Mouse (Mus musculus) E14TG2a.4 (cell line): ENCODE results near the gene Gls.

Source experiments
- H3K27me3 ChIP-seq: 2 replicates; pipeline ENCODE4 v1.6.1; 2014; ENCODE audit warnings: low read length, control low read depth; ENCODE audit not compliant: insufficient read depth
- H3K36me3 ChIP-seq: 2 replicates; pipeline ENCODE4 v1.6.1; 2014; ENCODE audit warnings: low read length, control low read depth; ENCODE audit not compliant: insufficient read depth
- H3K4me1 ChIP-seq: replicated peaks from 2 replicates; pipeline ENCODE4 v1.6.1; 2014; ENCODE audit warnings: low read depth, low read length, control low read depth
- H3K4me3 ChIP-seq: replicated peaks from 2 replicates; pipeline ENCODE4 v1.5.1; 2014; ENCODE audit warnings: mild to moderate bottlenecking, low read length
- H3K9me3 ChIP-seq: 2 replicates; pipeline ENCODE4 v1.6.1; 2014; ENCODE audit warnings: low read length, control low read depth
- CTCF ChIP-seq: conservative IDR thresholded peaks from 2 replicates; pipeline ENCODE4 v1.5.1; 2014; ENCODE audit warnings: low read length
- NANOG ChIP-seq: IDR thresholded peaks from 2 replicates; pipeline ENCODE4 v1.6.1; 2014; ENCODE audit warnings: borderline replicate concordance, low read length, mixed read lengths
- POU5F1 ChIP-seq: IDR thresholded peaks from 2 replicates; pipeline ENCODE4 v1.6.1; 2014; ENCODE audit warnings: low read length, borderline replicate concordance

Gene Gls

DNA sequence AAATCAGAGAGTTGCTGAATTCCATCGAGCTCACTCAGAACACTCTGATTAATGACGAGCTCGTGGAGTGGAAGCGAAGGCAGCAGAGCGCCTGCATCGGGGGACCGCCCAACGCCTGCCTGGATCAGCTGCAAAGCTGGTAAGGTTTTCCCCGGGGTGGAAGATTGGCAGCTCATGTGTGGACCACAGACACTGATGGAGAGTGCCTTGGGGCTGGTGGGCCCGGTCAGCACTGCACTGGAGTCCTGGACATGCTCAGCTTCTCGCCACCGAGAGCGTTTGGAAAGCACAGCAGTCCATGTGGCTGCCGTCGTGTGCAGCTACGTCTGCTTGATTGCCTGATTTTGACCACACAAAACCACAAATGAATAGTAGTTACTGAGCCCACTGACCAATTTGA is 95.7 kb downstream of the Gls start:
- Histone ChIP-seq H3K27me3 (no peaks in the 10 kb centered on the region), H3K4me1 (peaks cover 5% of the 10 kb centered on the region; the same call in 1 of the 2 replicates), H3K36me3 (peaks cover 43% of the 10 kb centered on the region), H3K9me3 (no peaks in the 10 kb centered on the region), H3K4me3 (no peak overlapping the region)
- no peak for TF ChIP-seq NANOG
- TF ChIP-seq CTCF, result no peak
- TF ChIP-seq POU5F1, result no peak

DNA sequence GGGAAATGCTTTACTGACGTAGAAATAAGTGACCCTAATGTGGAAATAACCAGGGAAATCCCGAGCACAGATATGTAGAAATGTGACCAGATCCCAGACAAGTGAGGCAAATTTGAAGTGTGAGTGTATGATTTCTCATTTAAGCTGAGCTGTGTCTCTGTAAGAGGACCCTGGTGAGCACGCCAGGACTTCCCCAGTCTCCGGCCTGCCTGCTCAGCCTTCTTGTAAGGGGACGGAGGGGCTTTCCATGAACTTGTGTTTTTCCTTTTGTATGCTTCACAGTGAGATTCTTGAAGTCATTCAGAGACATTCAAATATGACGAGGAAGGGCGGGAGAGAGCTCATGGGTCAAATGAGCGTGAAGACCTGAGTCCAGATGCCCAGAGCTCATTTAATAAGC is 99.8 kb downstream of the Gls start:
- Histone ChIP-seq H3K4me1 (peaks cover 22% of the 10 kb centered on the region), H3K9me3 (no peaks in the 10 kb centered on the region), H3K27me3 (no peaks in the 10 kb centered on the region), H3K36me3 (peaks cover 23% of the 10 kb centered on the region), H3K4me3 (no peak overlapping the region)
- TF ChIP-seq CTCF (no peak), POU5F1 (no peak), NANOG (no peak)

- TF ChIP-seq CTCF, result no peak
- no peak for TF ChIP-seq POU5F1
- TF ChIP-seq NANOG, result no peak
- Histone ChIP-seq H3K9me3 (no peaks in the 10 kb centered on the region), H3K36me3 (peaks cover 12% of the 10 kb centered on the region; the same call in 1 of the 2 replicates), H3K27me3 (no peaks in the 10 kb centered on the region), H3K4me1 (peaks cover 24% of the 10 kb centered on the region), H3K4me3 (no peak overlapping the region)
Observed at GRCm38 (mm10) chr1:52131787-52132377, 101.2 kb downstream of the Gls start.

GRCm38 (mm10) chr1:52129794-52130193 is 103.2 kb downstream of the Gls start:
- peaks cover 18% of the 10 kb centered on the region for H3K36me3 ChIP-seq
- no peaks in the 10 kb centered on the region for H3K9me3 ChIP-seq
- TF ChIP-seq CTCF (no peak), NANOG (no peak), POU5F1 (no peak)
- no peak overlapping the region for H3K4me3 ChIP-seq
- H3K27me3 ChIP-seq, result no peaks in the 10 kb centered on the region
- H3K4me1 ChIP-seq, result peaks cover 33% of the 10 kb centered on the region

GRCm38 (mm10) chr1:52127350-52127749 is 105.7 kb downstream of the Gls start:
- no peak for TF ChIP-seq POU5F1
- no peak for TF ChIP-seq NANOG
- TF ChIP-seq CTCF, result no peak
- Histone ChIP-seq H3K4me1 (peaks cover 35% of the 10 kb centered on the region), H3K27me3 (no peaks in the 10 kb centered on the region), H3K9me3 (no peaks in the 10 kb centered on the region), H3K36me3 (peaks cover 32% of the 10 kb centered on the region), H3K4me3 (no peak overlapping the region)

GRCm38 (mm10) chr1:52124818-52125217 is 108.2 kb downstream of the Gls start:
- TF ChIP-seq POU5F1, result no peak
- no peak for TF ChIP-seq NANOG
- TF ChIP-seq CTCF, result no peak
- no peaks in the 10 kb centered on the region for H3K9me3 ChIP-seq
- peaks cover 30% of the 10 kb centered on the region for H3K36me3 ChIP-seq
- H3K4me1 ChIP-seq, result peaks cover 46% of the 10 kb centered on the region
- no peak overlapping the region for H3K4me3 ChIP-seq
- peaks cover 12% of the 10 kb centered on the region for H3K27me3 ChIP-seq

DNA sequence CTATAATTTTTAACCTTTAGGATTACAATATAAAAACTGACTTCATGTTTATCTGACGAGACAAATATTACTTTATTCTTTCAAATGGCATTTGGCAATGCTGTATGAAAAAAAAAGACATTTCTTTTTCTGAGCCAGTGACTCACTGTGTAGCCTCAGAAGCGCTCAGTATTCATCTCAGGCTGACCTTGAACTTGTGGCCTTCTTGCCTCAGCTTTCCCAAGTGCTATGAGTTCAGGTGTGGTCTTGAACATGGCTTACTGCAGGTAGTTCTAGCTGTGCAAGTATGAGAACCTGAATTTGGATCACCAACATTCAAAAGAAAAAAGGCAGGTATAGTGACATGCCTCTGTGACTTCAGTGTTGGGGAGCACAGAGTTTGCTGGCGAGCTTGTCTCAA is 112.0 kb downstream of the Gls start:
- peaks cover 18% of the 10 kb centered on the region for H3K36me3 ChIP-seq
- H3K9me3 ChIP-seq, result no peaks in the 10 kb centered on the region
- H3K4me1 ChIP-seq, result peaks cover 27% of the 10 kb centered on the region
- no peak overlapping the region for H3K4me3 ChIP-seq
- TF ChIP-seq CTCF, result no peak
- TF ChIP-seq NANOG, result no peak
- no peak for TF ChIP-seq POU5F1
- H3K27me3 ChIP-seq, result peaks cover 15% of the 10 kb centered on the region

GRCm38 (mm10) chr1:52120191-52120590 is 112.8 kb downstream of the Gls start:
- peak overlapping the region; percentile 94 for H3K4me3 ChIP-seq
- H3K9me3 ChIP-seq, result no peaks in the 10 kb centered on the region
- H3K27me3 ChIP-seq, result peaks cover 18% of the 10 kb centered on the region
- peaks cover 18% of the 10 kb centered on the region for H3K36me3 ChIP-seq
- peaks cover 27% of the 10 kb centered on the region for H3K4me1 ChIP-seq
- TF ChIP-seq NANOG, result no peak

DNA sequence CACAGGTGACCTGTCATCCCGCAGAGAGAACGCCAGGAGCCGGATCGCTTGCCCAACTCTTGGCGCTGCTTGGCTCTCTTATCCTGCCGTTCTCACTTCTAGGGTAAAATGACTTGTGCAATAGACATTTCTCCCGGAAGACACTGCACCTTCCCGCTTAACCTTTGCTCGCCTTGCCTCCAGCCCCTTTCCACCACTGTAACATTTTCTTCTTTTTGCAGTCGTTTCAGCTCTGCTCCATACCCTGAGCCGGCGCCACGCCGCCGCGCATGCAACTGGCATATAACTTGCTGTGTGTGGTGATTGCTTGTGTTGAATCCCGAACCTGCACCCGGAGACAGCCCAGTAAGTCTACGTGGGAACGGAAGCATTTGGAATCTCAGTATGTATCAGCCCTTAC is 113.3 kb downstream of the Gls start:
- H3K9me3 ChIP-seq, result no peaks in the 10 kb centered on the region
- H3K4me3 ChIP-seq, result peak overlapping the region; percentile 94
- peaks cover 18% of the 10 kb centered on the region for H3K27me3 ChIP-seq
- TF ChIP-seq POU5F1 (no peak), NANOG (no peak), CTCF (no peak)
- peaks cover 23% of the 10 kb centered on the region for H3K4me1 ChIP-seq
- peaks cover 14% of the 10 kb centered on the region for H3K36me3 ChIP-seq
